Mouse (Mus musculus) activated CD4-positive, CD25-positive, alpha-beta regulatory T cell, adult 9 weeks (primary cell): Measurements from ENCODE around the gene Kctd5. TPM values are rescaled to one million over a fixed set of nuclear protein-coding genes. Genes with fewer than 3 reads are reported as not detected.

Experiments
- polyA plus RNA-seq: library from polyadenylated mRNA; unstranded; fragments of 100-300 nt; shearing (Covaris generic); gene quantifications from one replicate; pipeline ENCODE4 v1.2.1, GENCODE M21; 2017

Gene Kctd5
- 8.6 TPM for polyA plus RNA-seq

GRCm38 (mm10) chr17:24072919-24073696 lies at the start of gene Kctd5:
Kctd5 (minus strand) TSS chr17:24073485.

GRCm38 (mm10) chr17:24037844-24038243 lies 35.4 kb downstream of the Kctd5 start, which contains the start of gene Prss27:
Prss27 (plus strand) TSS chr17:24038144.

GRCm38 (mm10) chr17:23997901-23998300 lies 75.4 kb downstream of the Kctd5 start, which contains the start of gene Prss22:
Prss22 (minus strand) TSS chr17:23998100.

Other genes with a start within 250 kb of the Kctd5 start
- 708 TPM for gene Elob, start 244.3 kb downstream of the Kctd5 start, polyA plus RNA-seq
- 0.49 TPM for gene Prss33, start 237.4 kb downstream of the Kctd5 start, polyA plus RNA-seq
- gene Prss32, start 229.6 kb downstream of the Kctd5 start, polyA plus RNA-seq: not detected
- gene Prss41, start 229.3 kb downstream of the Kctd5 start, polyA plus RNA-seq: 5.6 TPM
- not detected for gene Prss21, start 205.4 kb downstream of the Kctd5 start, polyA plus RNA-seq
- not detected for gene Dcpp1, start 192.6 kb downstream of the Kctd5 start, polyA plus RNA-seq
- gene Dcpp2, start 192.6 kb downstream of the Kctd5 start, polyA plus RNA-seq: not detected
- gene Dcpp3, start 156.0 kb downstream of the Kctd5 start, polyA plus RNA-seq: not detected
- gene Sbp, start 131.8 kb downstream of the Kctd5 start, polyA plus RNA-seq: not detected
- gene Sbpl, start 118.2 kb downstream of the Kctd5 start, polyA plus RNA-seq: not detected
- gene Prss30, start 92.9 kb downstream of the Kctd5 start, polyA plus RNA-seq: 0.61 TPM
- gene Prss22, start 75.4 kb downstream of the Kctd5 start, polyA plus RNA-seq: not detected
- 0.88 TPM for gene Prss27, start 35.3 kb downstream of the Kctd5 start, polyA plus RNA-seq
- gene Pdpk1, start 77.4 kb upstream of the Kctd5 start, polyA plus RNA-seq: 59.4 TPM
- 43.3 TPM for gene Amdhd2, start 90.3 kb upstream of the Kctd5 start, polyA plus RNA-seq
- gene Atp6v0c, start 96.2 kb upstream of the Kctd5 start, polyA plus RNA-seq: 362 TPM
- gene Tbc1d24, start 132.1 kb upstream of the Kctd5 start, polyA plus RNA-seq: 1.1 TPM
- gene Ntn3, start 136.0 kb upstream of the Kctd5 start, polyA plus RNA-seq: not detected
- gene Tedc2, start 147.4 kb upstream of the Kctd5 start, polyA plus RNA-seq: 5.1 TPM
- gene Ccnf, start 178.0 kb upstream of the Kctd5 start, polyA plus RNA-seq: 7.1 TPM